Mouse (Mus musculus) lung, adult 2 months (tissue): Measurements from ENCODE around the gene Ttc7.

ENCODE experiments used
- CTCF ChIP-seq: fragments of 200-500 bp; IDR thresholded peaks from 2 replicates; pipeline ENCODE4 v1.5.1; 2011; ENCODE audit warnings: mild to moderate bottlenecking, low read length, control low read depth; ENCODE audit not compliant: insufficient read depth
- POLR2A ChIP-seq: fragments of 200-500 bp; IDR thresholded peaks from 2 replicates; pipeline ENCODE4 v1.6.1; 2011; ENCODE audit warnings: low read depth, mild to moderate bottlenecking, control low read depth, low read length, borderline replicate concordance; ENCODE audit errors: extremely low read depth

DNA sequence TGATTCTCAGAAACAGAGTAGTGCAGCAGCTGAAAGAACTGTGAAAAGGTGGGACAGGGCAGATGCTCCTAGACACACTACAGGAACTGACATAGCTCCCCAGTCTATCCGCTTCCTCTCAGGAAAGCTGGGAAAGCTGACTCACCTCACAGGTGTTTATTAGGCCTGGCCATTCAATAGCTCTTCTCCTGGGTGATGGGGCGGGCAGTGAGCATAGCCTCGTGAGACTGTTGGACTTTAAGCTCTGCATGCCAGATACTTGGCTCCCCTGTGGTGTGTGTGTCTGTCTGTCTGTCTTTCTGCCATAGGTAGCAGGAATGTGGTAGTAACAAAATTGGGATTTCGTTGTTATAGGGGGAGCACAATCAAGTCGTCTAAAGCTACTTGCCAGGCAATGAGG, 6.7 kb downstream of the Ttc7 start:
- TF ChIP-seq CTCF (no peak), POLR2A (no peak)
